Mouse (Mus musculus): ENCODE results near the gene 4833427G06Rik. TPM values are rescaled to one million over a fixed set of nuclear protein-coding genes. Genes with fewer than 3 reads are reported as not detected.
"Not testable (repeated sequence)": the region's sequence is repeated elsewhere in the genome, so short reads cannot be mapped to it uniquely, and the experiment has no call there.

Gene 4833427G06Rik
- under 1 TPM in 1 of 2 experiments, not detected in 1; 0.67 TPM for total RNA-seq (2021)
- long read RNA-seq: 0 reads

GRCm38 (mm10) chr9:51101756-51102425 is at the start of gene 4833427G06Rik:
TSS of gene 4833427G06Rik (minus strand) at chr9:51102078.
- peak; percentile 5 to 27 for DNase-seq (ENCODE audit: low spot score in 2 of 2)

GRCm38 (mm10) chr9:51147294-51147693 is 45.4 kb upstream of the 4833427G06Rik start:
- no peak for DNase-seq (ENCODE audit: low spot score in 2 of 2)

DNA sequence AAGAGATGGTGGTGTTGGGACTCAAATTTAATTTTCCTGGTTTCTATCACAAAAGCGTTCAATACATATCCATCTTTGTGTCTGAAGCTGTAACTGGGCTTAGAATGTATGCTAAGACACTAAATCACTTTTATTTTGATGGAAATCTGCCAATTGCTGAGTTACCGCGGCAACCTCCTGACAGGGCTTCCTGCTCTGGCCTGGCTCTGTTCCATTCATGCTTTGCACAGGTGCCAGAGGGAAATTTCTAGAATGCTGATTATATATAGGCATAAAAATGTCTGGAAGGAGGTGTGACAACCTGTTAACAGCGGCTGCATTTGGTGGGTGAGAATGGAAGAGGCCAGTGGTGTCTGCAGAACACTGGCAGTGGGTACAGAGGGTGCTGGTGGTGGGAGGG is 44.6 kb upstream of the 4833427G06Rik start:
- DNase-seq (ENCODE audit: low spot score in 2 of 2): no peak

- no peak for DNase-seq (ENCODE audit: low spot score in 2 of 2)
Observed at GRCm38 (mm10) chr9:51144218-51144617, 42.3 kb upstream of the 4833427G06Rik start.

DNA sequence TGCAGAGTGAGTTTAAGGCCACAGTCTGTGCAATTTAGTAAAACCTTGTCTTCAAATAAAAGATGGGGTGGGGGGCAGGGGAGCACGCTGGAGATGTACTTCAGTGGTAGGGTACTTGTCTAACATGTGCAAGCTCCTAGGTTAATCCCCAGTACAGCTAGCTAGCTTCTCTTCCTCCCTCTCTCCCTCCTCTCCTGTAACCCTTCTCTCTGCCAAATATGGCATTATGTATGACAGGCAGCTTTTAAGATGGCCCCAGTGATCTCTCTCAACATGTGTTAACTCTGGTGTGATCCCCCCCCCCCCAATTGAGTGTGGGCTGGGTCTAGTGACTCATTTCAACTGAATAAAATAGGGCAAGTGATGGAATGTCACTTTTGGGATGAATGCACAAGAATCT is 41.6 kb upstream of the 4833427G06Rik start:
- no peak for DNase-seq (ENCODE audit: low spot score in 2 of 2)

DNA sequence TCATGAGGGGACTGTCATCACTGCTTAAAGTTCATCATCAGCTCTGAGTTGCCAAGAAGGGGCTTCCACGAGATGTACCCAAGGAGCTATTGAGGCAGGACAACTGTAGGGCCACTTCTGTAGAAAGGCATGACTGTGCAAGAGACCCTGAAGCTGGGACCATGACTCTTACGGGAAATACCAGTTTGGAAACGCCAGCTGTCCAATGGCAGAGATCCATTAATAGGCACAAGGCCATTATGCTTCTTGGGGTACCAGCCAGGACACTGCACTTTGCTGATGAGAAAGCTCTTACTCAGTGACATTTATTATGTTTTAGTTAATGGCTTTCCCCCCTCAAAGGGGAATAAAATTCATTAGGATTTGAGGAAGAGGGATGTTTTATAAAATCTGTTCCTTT is 38.8 kb upstream of the 4833427G06Rik start:
- no peak for DNase-seq (ENCODE audit: low spot score in 2 of 2)

DNA sequence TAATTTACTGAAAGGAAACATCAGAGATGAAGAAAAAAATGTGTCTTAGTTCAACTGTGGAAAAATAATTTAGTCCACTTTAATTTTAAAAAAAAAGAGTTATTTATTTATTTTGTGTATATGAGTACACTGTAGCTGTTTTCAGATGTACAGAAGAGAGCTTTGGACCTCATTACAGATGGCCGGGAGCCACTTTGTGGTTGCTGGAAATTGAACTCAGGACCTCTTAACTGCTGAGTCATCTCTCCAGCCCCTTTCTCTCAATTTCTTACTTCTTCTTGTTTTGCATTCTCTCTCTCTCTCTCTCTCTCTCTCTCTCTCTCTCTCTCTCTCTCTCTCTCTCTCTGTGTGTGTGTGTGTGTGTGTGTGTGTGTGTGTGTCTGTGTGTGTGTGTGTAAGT is 37.5 kb upstream of the 4833427G06Rik start:
- DNase-seq (ENCODE audit: low spot score in 2 of 2): not testable (repeated sequence)

GRCm38 (mm10) chr9:51138301-51138700 is 36.4 kb upstream of the 4833427G06Rik start:
- no peak for DNase-seq (ENCODE audit: low spot score in 2 of 2)

- DNase-seq (ENCODE audit: low spot score in 2 of 2): no peak
Observed at GRCm38 (mm10) chr9:51137836-51138235, 36.0 kb upstream of the 4833427G06Rik start.

DNA sequence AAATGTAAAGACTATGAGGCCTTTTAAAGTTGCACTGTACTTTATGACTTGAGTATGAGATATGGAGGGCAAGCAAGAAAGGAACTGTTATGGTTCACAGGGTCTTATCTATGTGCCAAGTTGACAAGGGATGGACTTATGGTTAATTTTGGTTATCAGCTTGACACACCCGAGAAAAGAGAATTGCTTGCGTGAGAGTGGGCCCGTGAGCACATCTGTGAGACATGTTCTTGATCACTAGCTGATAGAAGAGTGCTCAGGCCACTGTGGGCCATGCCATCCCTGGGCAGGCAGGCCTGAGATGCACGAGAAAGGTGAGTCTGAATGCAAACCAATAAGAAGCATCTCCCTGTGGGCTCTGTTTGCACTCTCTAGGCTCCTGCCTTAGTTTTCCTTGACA is 35.6 kb upstream of the 4833427G06Rik start:
- DNase-seq (ENCODE audit: low spot score in 2 of 2): no peak

- peak in 1 of 2 experiments; percentile 44 for DNase-seq (ENCODE audit: low spot score in 2 of 2)
Observed at GRCm38 (mm10) chr9:51136985-51137384, 35.1 kb upstream of the 4833427G06Rik start.

- DNase-seq (ENCODE audit: low spot score in 2 of 2): no peak
Observed at GRCm38 (mm10) chr9:51114767-51115166, 12.9 kb upstream of the 4833427G06Rik start.

DNA sequence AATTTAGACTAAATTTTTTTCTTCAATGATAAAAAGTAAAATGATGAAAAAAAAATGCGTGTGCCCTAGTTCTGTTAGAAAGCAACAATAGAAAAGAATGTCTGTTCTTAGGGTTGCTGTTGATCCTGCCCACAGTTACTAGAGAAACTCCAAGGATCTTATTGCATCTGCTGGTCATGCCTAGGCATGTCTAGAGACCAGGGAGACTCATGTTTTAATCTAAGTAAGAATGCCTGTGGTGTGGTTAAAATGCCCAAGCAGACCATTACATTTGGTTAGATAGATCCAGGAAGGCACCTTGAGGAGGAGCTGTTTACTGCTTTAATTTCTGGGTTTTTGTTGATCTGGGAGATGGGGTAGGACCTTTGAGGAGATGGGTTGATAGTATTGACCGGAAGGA is 3.9 kb upstream of the 4833427G06Rik start:
- DNase-seq (ENCODE audit: low spot score in 2 of 2): no peak

GRCm38 (mm10) chr9:51103808-51104514 is 2.1 kb upstream of the 4833427G06Rik start:
- peak in 1 of 2 experiments; percentile 1 for DNase-seq (ENCODE audit: low spot score in 2 of 2)

DNA sequence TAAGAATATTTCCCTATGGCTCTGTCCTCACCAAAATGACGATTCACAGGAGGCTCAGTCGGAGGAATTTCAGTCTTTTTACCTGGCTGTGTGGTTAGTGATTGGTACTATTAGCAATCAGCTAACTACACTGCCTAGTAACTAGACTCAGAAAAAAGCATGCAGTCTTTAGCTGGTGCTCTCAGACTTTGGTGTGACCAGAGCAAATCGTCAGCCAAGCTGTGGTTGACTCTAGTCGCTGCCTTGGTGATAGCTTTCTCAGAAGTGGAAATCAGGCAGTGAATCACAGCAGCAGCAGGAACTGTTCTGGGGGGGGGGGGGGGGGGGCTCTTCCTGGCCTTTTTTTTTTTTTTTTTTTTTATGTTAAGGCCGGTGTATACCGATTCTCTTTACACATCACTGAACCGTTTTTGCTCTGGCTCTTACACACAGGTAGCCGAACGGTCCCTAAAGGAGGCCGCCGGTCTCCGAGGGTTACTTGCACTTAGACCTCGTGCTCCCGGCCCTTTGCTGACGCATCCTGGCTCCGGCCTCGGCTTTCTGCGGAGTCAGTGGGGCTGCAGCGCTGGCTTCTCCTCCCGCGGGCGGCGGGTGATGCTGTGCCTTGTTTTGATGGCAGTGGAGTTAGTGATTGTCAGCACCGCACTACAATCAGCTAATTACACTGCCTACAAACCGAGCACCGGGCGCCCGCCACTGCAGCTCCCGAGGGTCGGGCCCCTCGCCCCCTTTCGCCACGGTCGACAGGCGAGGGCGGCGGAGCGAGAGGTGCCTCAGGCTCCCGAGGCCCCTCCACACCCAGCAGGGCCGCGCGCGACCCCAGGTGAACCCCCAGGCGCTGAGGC is 1.3 kb upstream of the 4833427G06Rik start:
- peak; percentile 6 to 41 for DNase-seq (ENCODE audit: low spot score in 2 of 2)

GRCm38 (mm10) chr9:51096306-51096705 is 5.6 kb downstream of the 4833427G06Rik start:
- no peak for DNase-seq (ENCODE audit: low spot score in 2 of 2)

DNA sequence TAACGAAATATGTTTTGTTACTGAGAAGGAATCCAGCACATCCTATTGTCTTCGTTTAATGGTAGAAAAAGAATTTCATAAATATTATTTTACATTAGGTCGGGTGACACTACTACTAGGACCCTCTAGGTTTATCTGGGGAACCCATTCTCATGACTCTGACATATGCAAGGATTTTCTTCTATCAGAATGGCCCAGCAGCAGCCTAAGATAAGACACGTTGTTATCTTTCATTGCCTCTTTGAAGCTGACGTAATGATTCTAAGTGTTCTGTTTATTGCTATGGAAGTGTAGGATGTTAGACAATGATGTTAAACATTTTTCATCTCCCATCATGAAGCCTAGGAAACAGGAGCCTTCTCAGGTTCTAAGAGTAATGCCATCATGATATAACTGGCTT is 8.2 kb downstream of the 4833427G06Rik start:
- DNase-seq (ENCODE audit: low spot score in 2 of 2): no peak

- DNase-seq (ENCODE audit: low spot score in 2 of 2): no peak
Observed at GRCm38 (mm10) chr9:51081614-51082013, 20.3 kb downstream of the 4833427G06Rik start.

- peak in 1 of 2 experiments; percentile 16 for DNase-seq (ENCODE audit: low spot score in 2 of 2)
Observed at GRCm38 (mm10) chr9:51076979-51077315, 24.9 kb downstream of the 4833427G06Rik start, which contains the start of gene Layn. TSS of gene Layn (minus strand) at chr9:51077094.

- no peak for DNase-seq (ENCODE audit: low spot score in 2 of 2)
Observed at GRCm38 (mm10) chr9:51076300-51076978, 25.4 kb downstream of the 4833427G06Rik start.

DNA sequence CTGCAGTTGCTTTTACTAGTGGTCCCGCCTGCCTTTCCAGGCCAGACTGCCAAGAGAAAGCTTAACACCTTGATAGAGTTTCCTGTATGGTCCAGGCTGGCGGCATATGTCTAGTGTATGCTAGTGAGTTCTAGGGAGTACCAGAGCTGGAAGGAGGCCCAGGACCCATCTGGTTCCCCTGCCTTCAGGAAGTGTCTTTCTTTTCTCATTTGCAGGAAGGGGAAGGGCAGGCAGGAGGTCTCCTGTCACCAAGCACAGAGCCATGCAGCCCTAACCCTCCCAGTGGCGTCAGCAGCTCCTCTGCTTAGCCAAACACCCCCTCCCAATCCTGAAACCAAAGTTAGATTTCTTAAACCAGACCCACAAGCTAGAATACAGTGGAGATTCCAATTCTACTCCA is 26.1 kb downstream of the 4833427G06Rik start:
- DNase-seq (ENCODE audit: low spot score in 2 of 2): no peak

Data from layer of hippocampus, adult 18-20 months (tissue).